Mouse (Mus musculus): ENCODE data around the gene Pgm1. TPM values are rescaled to one million over a fixed set of nuclear protein-coding genes. Genes with fewer than 3 reads are reported as not detected.

Pgm1 gene
- polyA plus RNA-seq, 1 experiment from 2014 or later = 63.5 TPM

DNA sequence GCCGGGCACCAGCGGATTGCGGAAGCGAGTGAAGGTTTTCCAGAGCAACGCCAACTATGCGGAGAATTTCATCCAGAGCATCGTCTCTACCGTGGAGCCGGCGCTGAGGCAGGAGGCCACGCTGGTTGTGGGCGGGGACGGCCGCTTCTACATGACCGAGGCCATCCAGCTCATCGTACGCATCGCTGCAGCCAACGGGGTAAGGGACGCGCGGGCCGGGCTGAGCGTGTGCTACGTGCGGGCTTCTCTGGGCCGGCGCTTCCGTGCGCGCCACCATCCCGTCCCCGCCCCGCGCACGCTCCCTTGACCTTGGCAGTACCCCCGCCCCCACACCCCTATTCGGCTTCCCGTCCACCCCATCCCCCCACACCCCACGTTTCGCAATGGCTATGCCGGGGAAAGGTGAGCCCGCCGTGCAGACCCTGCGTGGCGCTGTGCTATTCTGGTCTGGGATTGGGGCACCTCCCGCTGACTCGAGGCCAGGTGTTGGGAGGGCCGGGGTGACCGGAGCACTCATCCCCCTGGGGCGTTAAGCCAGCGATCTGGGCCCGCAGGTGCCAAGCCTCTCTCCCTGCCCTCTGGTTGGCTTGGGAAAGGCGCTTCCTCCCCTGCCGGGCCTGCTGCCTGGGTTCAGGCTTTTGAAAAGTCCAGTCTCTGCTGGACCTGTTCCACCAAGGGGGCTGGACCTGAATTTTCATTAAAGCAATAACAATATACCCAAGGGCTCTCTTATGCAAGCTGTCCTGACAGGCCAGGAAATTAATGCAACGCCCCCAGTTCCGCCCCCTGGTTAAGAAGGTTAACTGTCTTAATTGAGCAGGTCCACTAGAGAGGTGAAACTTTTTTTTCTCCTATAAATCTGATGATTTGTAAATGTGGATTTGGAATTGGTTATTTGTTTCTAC, 651 bp downstream of the Pgm1 start, which contains the start of gene Itgb3bp:
TSS of gene Itgb3bp (minus strand) at position 201 of the 905 bp plus-strand sequence.
- peak within 1 kb of the TSS; percentile 67 for H3K9ac ChIP-seq (ENCODE audit: low read depth, low read length)
- ATAC-seq (replicated peaks; ENCODE audit: low FRiP score, low read depth) = peak; percentile 90
- no peaks in the 10 kb centered on the region for H3K27me3 ChIP-seq (ENCODE audit: insufficient read depth, low read length)
- peak within 1 kb of the TSS; percentile 90 for H3K27ac ChIP-seq
- no peaks in the 10 kb centered on the region for H3K9me3 ChIP-seq (replicated peaks; ENCODE audit: low read length)
- under 1% methylated on average over 45 of the region's 57 CpGs for WGBS
- peaks cover 6% of the 10 kb centered on the region; the same call in 1 of the 2 replicates for H3K4me1 ChIP-seq (replicated peaks; ENCODE audit: insufficient read depth, low read length)
- peak within 1 kb of the TSS; percentile 84 for H3K4me2 ChIP-seq (ENCODE audit: low read length)
- H3K4me3 ChIP-seq (replicated peaks; ENCODE audit: low read depth, low read length) = peak within 1 kb of the TSS; percentile 72
- peak; percentile 82 for DNase-seq (ENCODE audit: low spot score)
- H3K36me3 ChIP-seq (ENCODE audit: insufficient read depth, low read length) = no peaks in the 10 kb centered on the region
- TF ChIP-seq CTCF (IDR thresholded peaks at IDR 0.05; ENCODE audit: low read depth) = no peak

DNA sequence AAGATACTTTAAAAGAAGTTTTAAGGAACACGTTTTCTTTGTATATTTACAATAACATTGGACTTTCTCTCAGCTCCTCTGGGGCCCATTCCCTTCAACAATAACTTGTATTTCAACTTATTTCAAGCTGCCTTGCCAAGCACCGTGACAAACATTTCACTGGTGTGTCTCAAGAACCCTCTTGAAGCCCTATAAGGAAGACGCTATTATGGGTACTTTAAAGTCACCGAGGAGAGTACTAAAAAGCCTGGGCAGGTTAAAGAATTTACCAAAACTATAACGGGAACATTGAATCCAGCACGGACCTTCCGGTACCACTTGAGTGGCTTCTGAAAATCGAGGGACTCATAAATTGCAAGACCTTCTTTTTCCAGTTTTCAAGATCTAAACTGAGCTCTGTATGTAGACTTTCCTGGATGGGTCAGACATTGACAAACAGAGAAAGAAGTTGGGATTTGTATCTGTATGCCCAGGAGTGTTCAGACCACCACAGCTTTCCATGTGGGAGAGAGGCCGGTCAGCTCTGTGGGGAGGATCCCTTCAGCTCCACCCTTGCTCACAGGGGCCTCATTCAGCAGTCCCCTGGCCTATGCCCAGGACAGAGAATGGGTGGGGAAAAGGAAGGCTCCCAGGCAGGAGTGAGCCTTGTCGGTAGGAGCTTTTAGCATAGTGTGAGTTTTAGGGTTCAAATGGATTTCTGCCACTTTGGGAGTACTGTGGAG, 1.5 kb downstream of the Pgm1 start:
- WGBS = 43% methylated on average over 10 of the region's 10 CpGs
- Histone ChIP-seq H3K36me3 (ENCODE audit: insufficient read depth, low read length) (no peaks in the 10 kb centered on the region), H3K4me3 (replicated peaks; ENCODE audit: low read depth, low read length) (peak overlapping the region; percentile 72), H3K4me2 (ENCODE audit: low read length) (peak overlapping the region; percentile 84), H3K4me1 (replicated peaks; ENCODE audit: insufficient read depth, low read length) (peaks cover 6% of the 10 kb centered on the region; the same call in 1 of the 2 replicates), H3K27ac (peak overlapping the region; percentile 42; the same call in 1 of the 2 replicates), H3K9ac (ENCODE audit: low read depth, low read length) (no peak overlapping the region), H3K27me3 (ENCODE audit: insufficient read depth, low read length) (no peaks in the 10 kb centered on the region), H3K9me3 (replicated peaks; ENCODE audit: low read length) (no peaks in the 10 kb centered on the region)
- no peak for ATAC-seq (replicated peaks; ENCODE audit: low FRiP score, low read depth)
- no peak for TF ChIP-seq CTCF (IDR thresholded peaks at IDR 0.05; ENCODE audit: low read depth)
- no peak for DNase-seq (ENCODE audit: low spot score)

DNA sequence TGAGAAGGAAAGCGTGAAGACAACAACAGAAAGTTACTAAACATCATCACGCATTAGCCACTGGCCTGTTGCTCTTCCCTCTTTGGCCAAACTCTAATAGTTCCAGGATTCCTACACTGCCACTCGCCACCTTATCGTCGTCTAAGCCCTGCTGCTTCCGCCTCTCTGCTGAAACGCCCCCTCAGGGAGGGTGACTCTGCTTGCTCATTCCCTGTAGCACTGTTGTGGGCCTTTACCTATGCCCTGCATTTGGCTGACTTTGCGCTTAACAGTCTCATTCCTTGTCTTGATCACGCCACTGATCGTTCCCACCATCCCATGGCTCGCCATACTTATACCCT, 2.0 kb downstream of the Pgm1 start:
- 84% methylated on average over 11 of the region's 11 CpGs for WGBS
- Histone ChIP-seq H3K36me3 (ENCODE audit: insufficient read depth, low read length) (no peaks in the 10 kb centered on the region), H3K4me1 (replicated peaks; ENCODE audit: insufficient read depth, low read length) (peaks cover 6% of the 10 kb centered on the region; the same call in 1 of the 2 replicates), H3K9ac (ENCODE audit: low read depth, low read length) (no peak overlapping the region), H3K4me2 (ENCODE audit: low read length) (peak overlapping the region; percentile 84; the same call in 1 of the 2 replicates), H3K27me3 (ENCODE audit: insufficient read depth, low read length) (no peaks in the 10 kb centered on the region), H3K9me3 (replicated peaks; ENCODE audit: low read length) (no peaks in the 10 kb centered on the region), H3K4me3 (replicated peaks; ENCODE audit: low read depth, low read length) (no peak overlapping the region), H3K27ac (0 out of 2 replicates have a peak overlapping the region, but pooled peaks have one; percentile 42)
- no peak for ATAC-seq (replicated peaks; ENCODE audit: low FRiP score, low read depth)
- no peak for DNase-seq (ENCODE audit: low spot score)
- no peak for TF ChIP-seq CTCF (IDR thresholded peaks at IDR 0.05; ENCODE audit: low read depth)

- H3K4me3 ChIP-seq (replicated peaks; ENCODE audit: low read depth, low read length) = no peak overlapping the region
- no peaks in the 10 kb centered on the region for H3K9me3 ChIP-seq (replicated peaks; ENCODE audit: low read length)
- H3K9ac ChIP-seq (ENCODE audit: low read depth, low read length) = no peak overlapping the region
- TF ChIP-seq CTCF (IDR thresholded peaks at IDR 0.05; ENCODE audit: low read depth) = no peak
- no peak overlapping the region for H3K4me2 ChIP-seq (ENCODE audit: low read length)
- 90% methylated on average over 4 of the region's 4 CpGs for WGBS
- no peak for ATAC-seq (replicated peaks; ENCODE audit: low FRiP score, low read depth)
- no peak for DNase-seq (ENCODE audit: low spot score)
- no peaks in the 10 kb centered on the region for H3K36me3 ChIP-seq (ENCODE audit: insufficient read depth, low read length)
- H3K27ac ChIP-seq = no peak overlapping the region
- no peaks in the 10 kb centered on the region for H3K27me3 ChIP-seq (ENCODE audit: insufficient read depth, low read length)
- H3K4me1 ChIP-seq (replicated peaks; ENCODE audit: insufficient read depth, low read length) = peaks cover 6% of the 10 kb centered on the region; the same call in 1 of the 2 replicates
These were observed 2.6 kb downstream of the Pgm1 start for GRCm38 (mm10) chr4:99931807-99932206.

DNA sequence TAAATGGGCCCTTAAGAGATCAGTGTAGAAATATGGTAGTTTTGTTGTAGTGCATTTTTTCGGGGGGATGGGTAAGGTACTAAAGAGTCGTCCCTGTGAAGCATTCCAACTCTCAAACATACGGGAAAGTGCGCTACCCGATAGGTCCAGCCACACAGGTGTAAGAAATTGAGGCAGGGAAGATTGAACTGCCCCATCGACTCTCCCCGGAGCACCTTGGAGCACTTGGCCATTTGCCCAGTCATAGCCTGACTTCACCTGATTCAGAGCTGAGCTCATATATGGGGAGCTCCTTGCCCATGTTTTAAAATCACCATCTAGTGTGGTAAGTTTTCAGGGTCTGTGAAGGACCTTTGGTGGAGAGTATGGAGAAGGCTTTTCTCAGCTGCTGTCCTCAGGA, 5.6 kb downstream of the Pgm1 start:
- H3K36me3 ChIP-seq (ENCODE audit: insufficient read depth, low read length) = no peaks in the 10 kb centered on the region
- H3K27ac ChIP-seq = no peak overlapping the region
- TF ChIP-seq CTCF (IDR thresholded peaks at IDR 0.05; ENCODE audit: low read depth) = no peak
- no peaks in the 10 kb centered on the region for H3K9me3 ChIP-seq (replicated peaks; ENCODE audit: low read length)
- DNase-seq (ENCODE audit: low spot score) = no peak
- H3K4me1 ChIP-seq (replicated peaks; ENCODE audit: insufficient read depth, low read length) = peaks cover 6% of the 10 kb centered on the region; the same call in 1 of the 2 replicates
- 77% methylated on average over 7 of the region's 7 CpGs for WGBS
- no peak for ATAC-seq (replicated peaks; ENCODE audit: low FRiP score, low read depth)
- no peaks in the 10 kb centered on the region for H3K27me3 ChIP-seq (ENCODE audit: insufficient read depth, low read length)
- H3K9ac ChIP-seq (ENCODE audit: low read depth, low read length) = no peak overlapping the region
- H3K4me2 ChIP-seq (ENCODE audit: low read length) = no peak overlapping the region
- H3K4me3 ChIP-seq (replicated peaks; ENCODE audit: low read depth, low read length) = no peak overlapping the region

GRCm38 (mm10) chr4:99936278-99936677, 7.1 kb downstream of the Pgm1 start:
- Histone ChIP-seq H3K4me2 (ENCODE audit: low read length) (no peak overlapping the region), H3K27ac (no peak overlapping the region), H3K36me3 (ENCODE audit: insufficient read depth, low read length) (no peaks in the 10 kb centered on the region), H3K27me3 (ENCODE audit: insufficient read depth, low read length) (no peaks in the 10 kb centered on the region), H3K4me1 (replicated peaks; ENCODE audit: insufficient read depth, low read length) (0 out of 2 replicates have a peak, but pooled peaks cover 3% of the 10 kb centered on the region), H3K9me3 (replicated peaks; ENCODE audit: low read length) (no peaks in the 10 kb centered on the region), H3K9ac (ENCODE audit: low read depth, low read length) (no peak overlapping the region), H3K4me3 (replicated peaks; ENCODE audit: low read depth, low read length) (no peak overlapping the region)
- DNase-seq (ENCODE audit: low spot score) (no peak), ATAC-seq (replicated peaks; ENCODE audit: low FRiP score, low read depth) (no peak)
- TF ChIP-seq CTCF (IDR thresholded peaks at IDR 0.05; ENCODE audit: low read depth) = no peak
- WGBS = 91% methylated on average over 5 of the region's 5 CpGs

Measured in kidney, postnatal 0 days (tissue).